Mouse (Mus musculus): ENCODE data around the gene Cacna1c.

Gene Cacna1c

GRCm38 (mm10) chr6:119047340-119047739 is 148.9 kb downstream of the Cacna1c start:
- DNase-seq = no peak

GRCm38 (mm10) chr6:119045498-119045897 is 150.7 kb downstream of the Cacna1c start:
- no peak for DNase-seq

DNA sequence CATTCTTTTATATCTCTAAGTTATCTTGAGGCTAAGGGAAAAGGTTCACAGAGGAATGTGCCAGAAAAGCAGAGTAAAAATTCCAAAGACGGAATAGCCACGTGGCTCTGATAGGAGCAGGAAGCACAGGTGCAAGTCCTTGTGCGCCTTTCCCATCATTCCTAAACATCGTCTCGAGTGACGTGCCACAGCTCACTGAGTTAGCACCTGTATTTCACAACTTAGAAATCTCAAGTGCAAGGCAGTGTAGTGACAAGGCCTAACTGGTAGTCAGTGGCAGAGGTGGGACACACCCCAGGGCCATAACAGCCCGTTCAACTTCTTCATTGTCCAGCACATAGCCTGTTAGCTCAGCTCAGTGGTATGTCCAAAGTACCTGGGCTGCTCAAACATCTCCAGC is 152.1 kb downstream of the Cacna1c start:
- no peak for DNase-seq

- no peak for DNase-seq
Observed at GRCm38 (mm10) chr6:119042803-119043202, 153.4 kb downstream of the Cacna1c start.

- DNase-seq = no peak
Observed at GRCm38 (mm10) chr6:119040961-119041360, 155.3 kb downstream of the Cacna1c start.

GRCm38 (mm10) chr6:119039815-119040214 is 156.4 kb downstream of the Cacna1c start:
- DNase-seq = no peak

DNA sequence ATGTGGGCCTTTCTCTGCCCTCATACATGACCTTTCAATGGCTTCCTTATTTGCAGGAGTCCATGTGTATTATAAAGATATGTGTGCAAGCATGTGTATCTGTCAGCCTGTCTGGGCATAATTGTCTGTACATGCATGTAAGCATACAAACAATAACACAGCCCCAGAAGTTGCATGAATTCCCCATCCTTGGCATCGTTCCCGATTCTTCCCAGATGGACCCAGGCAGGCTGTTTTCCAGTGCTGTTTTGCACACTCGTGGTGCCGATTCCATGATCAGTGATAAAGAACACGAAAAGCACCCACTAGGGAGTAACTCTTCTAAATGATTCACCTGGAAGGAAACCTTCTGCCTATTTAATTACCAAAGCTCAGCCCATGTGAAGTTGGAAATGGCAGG is 156.9 kb downstream of the Cacna1c start:
- DNase-seq = no peak

- DNase-seq = peak; percentile 16 to 18
Observed at GRCm38 (mm10) chr6:119037815-119038214, 158.4 kb downstream of the Cacna1c start.

DNA sequence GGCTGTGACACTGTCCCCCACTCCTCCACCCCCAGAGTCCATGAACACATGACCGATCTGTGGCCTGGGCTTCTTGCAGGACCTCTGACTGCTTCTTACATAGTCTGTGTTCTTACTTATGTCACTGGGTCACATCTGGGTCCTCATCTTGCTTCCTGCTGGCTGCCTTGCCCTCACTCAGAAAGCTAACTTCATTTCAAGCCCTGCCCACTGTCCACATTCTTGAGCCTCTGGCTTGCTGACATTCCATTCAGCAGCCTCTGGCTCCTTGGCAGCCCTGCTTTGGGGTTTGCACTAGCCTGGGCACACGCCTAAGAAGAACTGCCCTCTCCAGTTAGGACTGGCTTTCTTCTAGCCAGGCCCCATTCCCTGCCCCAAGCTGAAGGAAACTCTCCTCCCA is 159.2 kb downstream of the Cacna1c start:
- peak in 1 of 2 experiments; percentile 13 for DNase-seq

DNA sequence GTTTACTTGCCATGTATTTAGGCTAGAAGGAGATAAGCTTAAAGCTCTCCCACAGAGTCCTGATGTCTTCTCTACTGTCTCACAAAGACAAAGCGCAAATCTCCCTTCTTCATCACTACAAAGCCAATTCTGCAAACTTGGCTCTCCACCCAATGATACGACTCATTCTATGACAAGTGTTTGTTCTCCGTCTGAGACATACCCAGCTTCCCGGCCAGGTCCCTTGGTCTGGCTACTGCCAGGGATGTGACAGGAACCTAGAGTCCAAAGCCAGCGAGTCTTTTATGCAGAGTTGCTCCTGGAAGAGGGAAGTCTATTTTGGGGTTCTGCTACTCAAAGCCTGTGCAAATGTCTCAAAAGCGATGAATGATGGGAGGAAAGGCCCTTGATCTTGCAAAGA is 160.9 kb downstream of the Cacna1c start:
- no peak for DNase-seq

DNA sequence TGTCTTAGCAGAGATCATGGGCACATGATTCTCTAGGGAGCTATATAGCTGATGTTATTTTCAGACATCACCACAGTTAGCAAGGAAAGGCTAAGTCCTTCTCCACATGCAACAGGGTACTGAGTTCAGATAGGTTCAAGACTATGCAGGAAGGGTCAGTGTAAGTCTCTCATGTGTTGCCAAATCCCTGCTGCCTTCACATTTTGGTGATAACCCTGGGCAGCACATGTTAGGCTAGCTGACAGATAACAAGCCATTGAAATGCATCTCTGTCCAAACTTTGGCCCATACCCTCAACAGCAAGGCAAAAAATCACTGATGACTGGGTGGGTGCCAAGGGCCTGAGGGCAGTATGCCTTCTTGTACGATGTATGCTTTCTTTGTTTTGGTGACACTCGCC is 161.3 kb downstream of the Cacna1c start:
- no peak for DNase-seq

DNA sequence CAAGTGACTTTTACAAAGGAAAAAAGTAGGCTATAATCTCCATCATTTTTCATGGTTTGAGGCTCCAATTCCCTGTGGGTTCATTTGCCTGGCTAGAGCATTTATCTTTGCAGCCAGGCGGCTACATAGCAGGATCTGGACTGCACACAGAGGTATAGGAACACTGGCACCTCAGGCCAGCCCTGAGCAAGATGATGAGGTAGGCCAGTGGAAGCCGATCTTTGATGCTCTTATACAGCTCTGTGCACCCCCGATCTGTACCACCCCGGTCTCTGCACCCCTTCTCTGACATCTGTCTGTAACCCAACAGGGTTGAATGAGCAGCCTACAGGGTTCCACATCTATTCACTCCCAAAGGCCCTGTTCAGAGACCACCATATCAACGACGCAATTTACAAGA is 168.3 kb downstream of the Cacna1c start:
- no peak for DNase-seq

DNA sequence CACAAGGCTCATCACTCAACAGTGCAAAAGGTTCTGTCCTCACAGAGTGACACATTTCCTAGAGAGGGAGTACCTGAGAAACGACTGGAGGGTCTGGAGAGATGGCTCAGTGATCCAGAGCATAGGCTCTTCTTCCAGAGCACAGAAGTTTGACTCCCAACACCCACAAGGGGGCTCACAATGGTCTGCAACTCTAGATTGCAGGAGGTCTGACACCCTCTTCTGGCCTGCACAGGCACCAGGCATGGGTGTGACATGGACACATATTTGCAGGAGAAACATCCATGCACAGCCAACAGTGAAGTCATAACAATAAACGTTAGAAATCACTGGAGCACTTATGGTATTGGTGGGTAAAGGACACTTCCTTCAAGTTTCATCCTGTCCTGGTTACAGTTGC is 173.4 kb downstream of the Cacna1c start:
- DNase-seq = no peak

GRCm38 (mm10) chr6:119021226-119021625 is 175.0 kb downstream of the Cacna1c start:
- no peak for DNase-seq

- DNase-seq = no peak
Observed at GRCm38 (mm10) chr6:119018956-119019355, 177.3 kb downstream of the Cacna1c start.

DNA sequence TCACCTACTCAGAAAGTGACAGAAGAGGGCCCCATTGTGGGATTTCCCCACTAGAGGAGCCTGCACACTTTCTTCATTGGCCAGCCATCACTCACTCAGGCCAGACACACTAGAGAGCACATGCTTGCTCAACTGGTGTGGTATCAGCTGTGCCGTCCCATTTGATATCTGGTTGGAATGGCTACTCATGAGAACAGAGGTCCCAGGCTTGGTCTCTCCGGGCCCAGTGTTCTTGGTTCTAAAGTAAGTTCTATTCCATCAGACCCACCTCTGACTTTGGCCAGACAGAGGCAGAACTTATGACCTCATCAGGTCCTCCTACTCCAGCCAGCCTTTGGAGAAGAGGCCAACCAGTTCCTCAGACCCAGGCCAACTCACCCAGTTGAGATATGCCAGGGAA is 178.0 kb downstream of the Cacna1c start:
- no peak for DNase-seq

GRCm38 (mm10) chr6:119017498-119017897 is 178.7 kb downstream of the Cacna1c start:
- no peak for DNase-seq

DNA sequence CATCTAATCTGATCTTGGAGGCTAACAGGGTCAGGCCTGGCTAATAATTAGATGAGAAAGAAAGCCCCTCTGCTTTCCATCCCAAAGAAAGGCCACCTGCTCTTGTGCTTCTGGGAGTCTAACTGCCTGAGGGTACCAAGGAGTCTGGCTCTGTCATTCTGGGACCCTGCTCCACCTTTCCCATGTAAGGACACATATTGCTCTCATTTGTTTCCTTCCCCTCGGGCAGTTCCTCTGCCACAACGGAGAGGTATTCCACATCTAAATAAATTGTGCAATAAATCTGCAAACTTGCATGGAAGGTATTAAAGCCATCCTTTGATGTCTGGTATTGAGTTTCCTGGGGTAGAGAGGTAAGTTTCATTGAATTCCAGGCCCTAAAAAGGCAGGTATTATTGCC is 180.9 kb downstream of the Cacna1c start:
- DNase-seq = no peak

GRCm38 (mm10) chr6:119013168-119014098 is 182.8 kb downstream of the Cacna1c start:
- no peak for DNase-seq

DNA sequence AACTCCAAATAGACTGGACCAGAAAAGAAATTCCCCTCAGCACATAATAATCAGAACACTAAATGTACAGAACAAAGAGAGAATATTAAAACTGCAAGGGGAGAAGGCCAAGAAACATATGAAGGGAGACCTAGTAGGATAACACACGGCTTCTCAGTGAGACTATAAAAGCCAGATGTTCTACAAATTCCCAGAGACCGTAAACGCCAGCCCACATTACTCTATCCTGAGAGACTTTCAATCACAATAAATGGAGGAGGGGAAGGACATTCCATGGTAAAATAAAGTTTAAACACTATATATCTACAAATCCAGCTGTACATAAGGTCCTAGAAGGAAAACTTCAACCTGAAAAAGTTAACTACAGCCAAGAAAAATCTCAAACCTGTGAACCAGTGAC is 185.3 kb downstream of the Cacna1c start:
- no peak for DNase-seq

- DNase-seq = no peak
Observed at GRCm38 (mm10) chr6:119009526-119009925, 186.7 kb downstream of the Cacna1c start.

DNA sequence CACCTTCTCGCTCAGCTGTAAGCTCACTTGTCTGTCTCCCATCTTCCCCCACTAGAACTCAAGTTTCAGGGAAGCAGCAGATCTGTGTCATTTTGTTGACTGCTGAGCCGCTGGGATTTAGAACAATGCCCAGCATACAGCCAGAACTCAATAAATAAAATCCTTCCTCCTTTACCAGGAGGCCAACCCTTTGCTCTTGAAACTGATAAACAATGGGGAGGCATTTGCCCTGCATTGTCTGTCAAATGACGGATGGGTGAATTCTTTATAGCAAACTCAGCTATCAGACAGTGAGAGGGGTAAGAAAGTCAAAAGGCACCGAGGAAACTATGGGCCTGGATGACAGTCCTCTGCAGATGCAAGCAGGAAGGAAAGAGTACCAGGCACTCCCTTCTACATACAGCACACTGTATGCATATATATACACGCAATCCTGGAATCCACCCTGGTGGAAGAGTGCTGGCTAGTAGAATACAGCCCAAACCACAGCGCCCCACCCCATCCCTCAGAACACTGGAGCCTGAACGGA is 187.5 kb downstream of the Cacna1c start:
- no peak for DNase-seq

- DNase-seq = no peak
Observed at GRCm38 (mm10) chr6:119004596-119004995, 191.6 kb downstream of the Cacna1c start.

- DNase-seq = no peak
Observed at GRCm38 (mm10) chr6:119001442-119001841, 194.8 kb downstream of the Cacna1c start.

DNA sequence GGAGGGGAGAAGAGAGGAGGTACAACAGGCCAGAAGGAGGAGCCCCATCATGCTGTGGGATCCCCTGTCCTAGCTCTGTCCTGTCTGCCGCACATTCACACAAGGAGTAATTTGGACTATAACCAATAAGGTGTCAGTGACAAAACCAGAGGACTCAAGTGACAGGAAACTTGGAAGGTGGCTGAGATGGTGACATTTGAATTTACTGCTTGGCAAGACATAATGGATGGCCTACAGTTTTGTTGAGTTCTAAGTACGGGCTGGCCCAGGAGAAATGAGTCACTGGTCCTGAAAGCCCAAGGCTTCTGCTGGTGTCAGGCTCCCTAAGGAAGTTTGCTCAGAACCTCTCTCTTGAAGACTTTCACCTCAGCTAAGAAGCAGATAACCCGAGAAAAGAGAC is 196.0 kb downstream of the Cacna1c start:
- DNase-seq = no peak
